Mouse (Mus musculus) neural tube, embryonic 12.5 days (tissue): ENCODE data around the gene Nelfe. TPM values are rescaled to one million over a fixed set of nuclear protein-coding genes. Genes with fewer than 3 reads are reported as not detected.
"Not testable (repeated sequence)": the region's sequence is repeated elsewhere in the genome, so short reads cannot be mapped to it uniquely, and the experiment has no call there.

Experiments
- ATAC-seq: fragments of 200-750 bp; cut with Nextera tagmentation; 2 replicates; pipeline ENCODE4 v1.8.0; 2017; ENCODE audit warnings: low read depth, mild to moderate bottlenecking, moderate TSS enrichment, moderate library complexity; ENCODE audit not compliant: low FRiP score
- H3K27ac ChIP-seq: fragments of 300-500 bp; sonication (generic); 2 replicates; pipeline ENCODE4 v1.5.1; 2016
- H3K27me3 ChIP-seq: fragments of 300-500 bp; sonication (generic); replicated peaks from 2 replicates; pipeline ENCODE4 v1.6.1; 2016; ENCODE audit warnings: mild to moderate bottlenecking
- H3K36me3 ChIP-seq: fragments of 300-500 bp; sonication (generic); 2 replicates; pipeline ENCODE4 v1.6.1; 2016; ENCODE audit warnings: mild to moderate bottlenecking
- H3K4me1 ChIP-seq: fragments of 300-500 bp; sonication (generic); 2 replicates; pipeline ENCODE4 v1.6.1; 2016
- H3K4me2 ChIP-seq: fragments of 300-500 bp; sonication (generic); replicated peaks from 2 replicates; pipeline ENCODE4 v1.6.1; 2016; ENCODE audit warnings: mild to moderate bottlenecking
- H3K4me3 ChIP-seq: fragments of 300-500 bp; sonication (generic); 2 replicates; pipeline ENCODE4 v1.5.1; 2016
- H3K9ac ChIP-seq: fragments of 300-500 bp; sonication (generic); 2 replicates; pipeline ENCODE4 v1.6.1; 2016; ENCODE audit warnings: mild to moderate bottlenecking
- H3K9me3 ChIP-seq: fragments of 300-500 bp; sonication (generic); 2 replicates; pipeline ENCODE4 v1.6.1; 2016; ENCODE audit warnings: mild to moderate bottlenecking
- WGBS: fragments of 180-500 bp; shearing (Covaris S2); methylation state at CpG from one replicate; pipeline ENCODE4 v1.1.7; 2016; 5-methylcytosine and 5-hydroxymethylcytosine counted together
- polyA plus RNA-seq: library from polyadenylated mRNA; unstranded; fragments of >200 nt; fragmentation: Nextera tagmentation; extraction: Ambion mirVana; gene quantifications from 2 replicates; pipeline ENCODE4 v1.2.1, GENCODE M21; 2016

The Nelfe gene
- polyA plus RNA-seq, 1 experiment from 2014 or later, result 95.9 TPM

GRCm38 (mm10) chr17:34814818-34815370 lies 35.3 kb upstream of the Nelfe start:
- Histone ChIP-seq H3K9me3 (no peaks in the 10 kb centered on the region), H3K4me1 (no peaks in the 10 kb centered on the region), H3K4me2 (no peak overlapping the region), H3K4me3 (no peak overlapping the region), H3K27me3 (no peaks in the 10 kb centered on the region), H3K9ac (no peak overlapping the region), H3K27ac (no peak overlapping the region), H3K36me3 (no peaks in the 10 kb centered on the region)
- ATAC-seq, result no peak
- WGBS, result 73% methylated on average over 7 of the region's 7 CpGs

- not testable (repeated sequence) for H3K27ac ChIP-seq, H3K4me1 ChIP-seq, ATAC-seq, H3K4me2 ChIP-seq, H3K27me3 ChIP-seq, H3K4me3 ChIP-seq, H3K9me3 ChIP-seq, H3K9ac ChIP-seq
- WGBS, result 85% methylated on average over 1 of the region's 1 CpGs
- H3K36me3 ChIP-seq, result peaks cover 70% of the 10 kb centered on the region
These were observed 19.4 kb upstream of the Nelfe start for GRCm38 (mm10) chr17:34830776-34831175.

- 0 out of 2 replicates have a peak overlapping the region, but pooled peaks have one; percentile 16 for H3K27ac ChIP-seq
- peaks cover 51% of the 10 kb centered on the region for H3K36me3 ChIP-seq
- peaks cover 26% of the 10 kb centered on the region for H3K4me1 ChIP-seq
- no peaks in the 10 kb centered on the region for H3K27me3 ChIP-seq
- ATAC-seq, result peak; percentile 85
- 4% methylated on average over 48 of the region's 48 CpGs for WGBS
- no peaks in the 10 kb centered on the region for H3K9me3 ChIP-seq
- peak overlapping the region; percentile 81 for H3K4me3 ChIP-seq
- H3K4me2 ChIP-seq, result peak overlapping the region; percentile 100
- peak overlapping the region; percentile 74 for H3K9ac ChIP-seq
These were observed 13.9 kb upstream of the Nelfe start for GRCm38 (mm10) chr17:34836155-34836855.

GRCm38 (mm10) chr17:34836856-34837221 lies 13.4 kb upstream of the Nelfe start, which contains the start of the genes Stk19 and Dxo:
TSS of gene Stk19 (minus strand) at chr17:34836945.
TSS of gene Dxo (plus strand) at chr17:34837019.
- ATAC-seq, result peak; percentile 91
- Histone ChIP-seq H3K4me2 (peak within 1 kb of the TSS; percentile 100), H3K36me3 (peaks cover 52% of the 10 kb centered on the region), H3K4me3 (peak within 1 kb of the TSS; percentile 81), H3K9ac (peak within 1 kb of the TSS; percentile 75), H3K4me1 (peaks cover 26% of the 10 kb centered on the region), H3K9me3 (no peaks in the 10 kb centered on the region), H3K27me3 (no peaks in the 10 kb centered on the region), H3K27ac (peak within 1 kb of the TSS; percentile 37; the same call in 1 of the 2 replicates)
- under 1% methylated on average over 40 of the region's 40 CpGs for WGBS

GRCm38 (mm10) chr17:34837464-34838324 lies 12.5 kb upstream of the Nelfe start:
- Histone ChIP-seq H3K4me2 (peak overlapping the region; percentile 100), H3K27ac (0 out of 2 replicates have a peak overlapping the region, but pooled peaks have one; percentile 37), H3K9me3 (no peaks in the 10 kb centered on the region), H3K4me3 (peak overlapping the region; percentile 81), H3K4me1 (peaks cover 26% of the 10 kb centered on the region), H3K9ac (peak overlapping the region; percentile 75), H3K27me3 (no peaks in the 10 kb centered on the region), H3K36me3 (peaks cover 54% of the 10 kb centered on the region)
- 37% methylated on average over 43 of the region's 43 CpGs for WGBS
- ATAC-seq, result 0 out of 2 replicates have a peak, but pooled peaks have one; percentile 7

GRCm38 (mm10) chr17:34838785-34839184 lies 11.4 kb upstream of the Nelfe start:
- WGBS, result 92% methylated on average over 7 of the region's 7 CpGs
- H3K4me2 ChIP-seq, result peak overlapping the region; percentile 100; the same call in 1 of the 2 replicates
- no peak overlapping the region for H3K27ac ChIP-seq
- H3K27me3 ChIP-seq, result no peaks in the 10 kb centered on the region
- H3K9ac ChIP-seq, result no peak overlapping the region
- ATAC-seq, result no peak
- peaks cover 26% of the 10 kb centered on the region for H3K4me1 ChIP-seq
- peaks cover 58% of the 10 kb centered on the region for H3K36me3 ChIP-seq
- H3K9me3 ChIP-seq, result no peaks in the 10 kb centered on the region
- H3K4me3 ChIP-seq, result peak overlapping the region; percentile 1; the same call in 1 of the 2 replicates

GRCm38 (mm10) chr17:34840736-34841307 lies 9.4 kb upstream of the Nelfe start:
- H3K36me3 ChIP-seq, result peaks cover 73% of the 10 kb centered on the region
- H3K4me2 ChIP-seq, result no peak overlapping the region
- H3K27ac ChIP-seq, result no peak overlapping the region
- ATAC-seq, result no peak
- WGBS, result 85% methylated on average over 6 of the region's 6 CpGs
- peaks cover 22% of the 10 kb centered on the region for H3K4me1 ChIP-seq
- H3K9me3 ChIP-seq, result no peaks in the 10 kb centered on the region
- H3K9ac ChIP-seq, result no peak overlapping the region
- H3K27me3 ChIP-seq, result no peaks in the 10 kb centered on the region
- no peak overlapping the region for H3K4me3 ChIP-seq

- H3K4me1 ChIP-seq, result peaks cover 7% of the 10 kb centered on the region
- no peaks in the 10 kb centered on the region for H3K27me3 ChIP-seq
- no peak overlapping the region for H3K4me3 ChIP-seq
- H3K4me2 ChIP-seq, result no peak overlapping the region
- no peak for ATAC-seq
- peaks cover 83% of the 10 kb centered on the region for H3K36me3 ChIP-seq
- WGBS, result 93% methylated on average over 13 of the region's 13 CpGs
- H3K9ac ChIP-seq, result no peak overlapping the region
- no peak overlapping the region for H3K27ac ChIP-seq
- H3K9me3 ChIP-seq, result no peaks in the 10 kb centered on the region
These were observed 5.3 kb upstream of the Nelfe start for GRCm38 (mm10) chr17:34844884-34845283.

GRCm38 (mm10) chr17:34847192-34847591 lies 3.0 kb upstream of the Nelfe start:
- WGBS, result 90% methylated on average over 6 of the region's 6 CpGs
- peaks cover 60% of the 10 kb centered on the region for H3K36me3 ChIP-seq
- ATAC-seq, result no peak

GRCm38 (mm10) chr17:34847615-34848014 lies 2.6 kb upstream of the Nelfe start:
- Histone ChIP-seq H3K4me3 (no peak overlapping the region), H3K4me1 (peaks cover 18% of the 10 kb centered on the region), H3K4me2 (no peak overlapping the region), H3K9me3 (no peaks in the 10 kb centered on the region), H3K27ac (no peak overlapping the region), H3K27me3 (no peaks in the 10 kb centered on the region), H3K9ac (no peak overlapping the region), H3K36me3 (peaks cover 60% of the 10 kb centered on the region)
- 90% methylated on average over 7 of the region's 7 CpGs for WGBS
- no peak for ATAC-seq

More at GRCm38 (mm10) chr17:34847192-34847591, 3.0 kb upstream of the Nelfe start:
- Histone ChIP-seq H3K9me3 (no peaks in the 10 kb centered on the region), H3K9ac (no peak overlapping the region), H3K27ac (no peak overlapping the region), H3K4me3 (no peak overlapping the region), H3K27me3 (no peaks in the 10 kb centered on the region), H3K4me2 (no peak overlapping the region), H3K4me1 (peaks cover 18% of the 10 kb centered on the region)

- Histone ChIP-seq H3K27me3 (no peaks in the 10 kb centered on the region), H3K4me1 (peaks cover 18% of the 10 kb centered on the region), H3K4me2 (peak overlapping the region; percentile 94), H3K9me3 (no peaks in the 10 kb centered on the region), H3K36me3 (peaks cover 58% of the 10 kb centered on the region), H3K9ac (peak overlapping the region; percentile 71), H3K27ac (no peak overlapping the region), H3K4me3 (peak overlapping the region; percentile 78)
- ATAC-seq, result peak; percentile 66
- WGBS, result 2% methylated on average over 25 of the region's 25 CpGs
These were observed 430 bp downstream of the Nelfe start for GRCm38 (mm10) chr17:34850517-34851125.
